Mouse (Mus musculus) kidney, postnatal 0 days (tissue): ENCODE data around the gene Rin3. TPM values are rescaled to one million over a fixed set of nuclear protein-coding genes. Genes with fewer than 3 reads are reported as not detected.

Experiments
- ATAC-seq: fragments of 200-750 bp; cut with Nextera tagmentation; replicated peaks from 2 replicates; pipeline ENCODE4 v1.8.0; 2017; ENCODE audit warnings: low read depth, moderate number of reproducible peaks, moderate TSS enrichment, moderate library complexity; ENCODE audit not compliant: low FRiP score
- DNase-seq: peaks from one replicate; pipeline ENCODE4 v3.0.0-alpha.2; 2016; ENCODE audit warnings: low spot score
- H3K27ac ChIP-seq: fragments of 300-500 bp; sonication (generic); 2 replicates; pipeline ENCODE4 v1.5.1; 2014; ENCODE audit warnings: mild to moderate bottlenecking
- H3K27me3 ChIP-seq: fragments of 300-500 bp; sonication (generic); 2 replicates; pipeline ENCODE4 v1.6.1; 2014; ENCODE audit warnings: low read length, mixed read lengths; ENCODE audit not compliant: insufficient read depth
- H3K36me3 ChIP-seq: fragments of 300-500 bp; sonication (generic); 2 replicates; pipeline ENCODE4 v1.6.1; 2014; ENCODE audit warnings: low read length, mixed read lengths; ENCODE audit not compliant: insufficient read depth
- H3K4me1 ChIP-seq: fragments of 300-500 bp; sonication (generic); replicated peaks from 2 replicates; pipeline ENCODE4 v1.6.1; 2014; ENCODE audit warnings: antibody characterized with exemption, low read length, mixed read lengths; ENCODE audit not compliant: insufficient read depth
- H3K4me2 ChIP-seq: fragments of 300-500 bp; sonication (generic); 2 replicates; pipeline ENCODE4 v1.6.1; 2014; ENCODE audit warnings: mild to moderate bottlenecking, low read length, moderate library complexity, mixed read lengths
- H3K4me3 ChIP-seq: fragments of 300-500 bp; sonication (generic); replicated peaks from 2 replicates; pipeline ENCODE4 v1.5.1; 2014; ENCODE audit warnings: low read depth, low read length
- H3K9ac ChIP-seq: fragments of 300-500 bp; sonication (generic); 2 replicates; pipeline ENCODE4 v1.6.1; 2014; ENCODE audit warnings: low read depth, low read length
- H3K9me3 ChIP-seq: fragments of 300-500 bp; sonication (generic); replicated peaks from 2 replicates; pipeline ENCODE4 v1.6.1; 2016; ENCODE audit warnings: low read length, inconsistent platforms, mixed read lengths
- CTCF ChIP-seq: IDR thresholded peaks from 2 replicates; pipeline ENCODE4 v1.5.1; 2016; ENCODE audit warnings: antibody characterized with exemption, low read depth, mild to moderate bottlenecking, moderate library complexity
- WGBS: fragments of 180-500 bp; shearing (Covaris S2); extraction: QIAGEN DNeasy Blood & Tissue Kit; methylation state at CpG from one replicate; pipeline ENCODE4 v1.1.7; 2014; 5-methylcytosine and 5-hydroxymethylcytosine counted together
- polyA plus RNA-seq: library from polyadenylated mRNA; unstranded; fragments of >200 nt; fragmentation: Nextera tagmentation; extraction: Ambion mirVana; gene quantifications from 2 replicates; pipeline ENCODE4 v1.2.1, GENCODE M21; 2015

The Rin3 gene
- polyA plus RNA-seq, 1 experiment from 2014 or later, result 8.8 TPM

DNA sequence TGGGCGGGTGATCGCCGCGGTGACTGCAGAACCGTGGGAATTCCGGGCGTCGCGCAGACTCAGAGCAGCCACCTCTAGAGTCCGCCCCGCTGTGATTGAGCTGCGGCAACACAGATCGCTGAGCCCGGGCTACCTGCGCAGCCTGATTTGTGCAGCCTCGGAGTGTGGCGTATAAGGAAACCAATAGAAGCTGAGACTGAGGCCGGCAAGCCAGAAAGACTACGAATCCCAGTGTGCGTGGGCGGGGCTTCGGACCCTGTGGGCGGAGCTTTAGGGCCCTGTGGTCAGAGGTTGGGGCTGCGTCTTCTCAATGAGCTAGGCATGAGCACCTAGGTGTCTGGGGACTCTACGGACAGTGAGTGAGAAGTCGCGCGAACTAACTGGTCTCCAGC is 156.8 kb downstream of the Rin3 start, which contains the start of gene Lgmn:
Gene Lgmn, minus strand, starts transcription at position 182 of the 392 bp plus-strand sequence.
- no peaks in the 10 kb centered on the region for H3K36me3 ChIP-seq
- DNase-seq, result peak; percentile 99
- H3K27me3 ChIP-seq, result no peaks in the 10 kb centered on the region
- no peaks in the 10 kb centered on the region for H3K9me3 ChIP-seq
- under 1% methylated on average over 28 of the region's 28 CpGs for WGBS
- no peak for TF ChIP-seq CTCF
- H3K4me3 ChIP-seq, result peak within 1 kb of the TSS; percentile 51
- peak within 1 kb of the TSS; percentile 71 for H3K9ac ChIP-seq
- no peaks in the 10 kb centered on the region for H3K4me1 ChIP-seq
- peak; percentile 100 for ATAC-seq
- peak within 1 kb of the TSS; percentile 28; the same call in 1 of the 2 replicates for H3K27ac ChIP-seq
- H3K4me2 ChIP-seq, result peak within 1 kb of the TSS; percentile 65

Other genes with a start within 250 kb of the Rin3 start
- gene Slc24a4, start 154.3 kb upstream of the Rin3 start, polyA plus RNA-seq, result not detected in 2 replicates
- gene Lgmn, start 156.8 kb downstream of the Rin3 start, polyA plus RNA-seq, result 286 and 302 TPM in 2 replicates
- 36.4 and 38.7 TPM in 2 replicates for gene Golga5, start 186.1 kb downstream of the Rin3 start, polyA plus RNA-seq